Mouse (Mus musculus): Measurements from ENCODE around the gene Ahctf1.
A peak's percentile ranks its signal among the peaks of the same experiment; 100 is the strongest.
"Not testable (repeated sequence)": the region's sequence is repeated elsewhere in the genome, so short reads cannot be mapped to it uniquely, and the experiment has no call there.

Ahctf1 gene

DNA sequence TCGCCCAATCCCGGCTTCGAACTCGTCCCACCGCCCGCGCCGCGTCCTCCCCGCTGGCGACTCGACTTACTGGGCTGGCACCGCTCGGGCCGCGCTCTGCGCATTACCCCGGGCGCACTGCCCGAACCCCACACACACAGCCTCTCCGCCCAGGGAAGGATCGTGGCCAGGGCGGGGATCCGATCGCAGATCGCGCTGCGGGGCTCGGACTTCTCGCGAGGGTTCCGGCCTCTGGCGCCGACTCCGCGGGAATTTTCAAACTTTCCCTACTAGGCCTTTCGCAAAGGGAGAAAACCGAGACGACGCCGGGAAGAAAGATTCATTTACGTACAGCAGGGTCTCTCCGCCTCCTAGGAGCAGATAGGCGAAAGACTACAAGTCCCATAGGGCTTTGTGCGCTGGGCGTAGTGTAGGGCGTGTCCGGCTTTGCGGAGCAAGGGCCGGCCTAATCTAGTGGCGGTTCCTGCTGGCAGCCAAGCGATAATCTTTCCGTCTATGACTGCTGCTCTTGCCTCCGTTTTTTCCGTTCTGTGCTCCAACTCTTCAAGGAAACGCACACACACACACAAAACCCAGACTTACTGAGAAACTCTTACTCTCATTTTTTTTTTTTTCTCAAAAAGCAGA, at the start of gene Ahctf1:
TSS of gene Ahctf1 (minus strand) at position 168 of the 627 bp plus-strand sequence.
- peak; percentile 92 for DNase-seq (ENCODE audit: extremely low read depth, low read depth, low spot score)

DNA sequence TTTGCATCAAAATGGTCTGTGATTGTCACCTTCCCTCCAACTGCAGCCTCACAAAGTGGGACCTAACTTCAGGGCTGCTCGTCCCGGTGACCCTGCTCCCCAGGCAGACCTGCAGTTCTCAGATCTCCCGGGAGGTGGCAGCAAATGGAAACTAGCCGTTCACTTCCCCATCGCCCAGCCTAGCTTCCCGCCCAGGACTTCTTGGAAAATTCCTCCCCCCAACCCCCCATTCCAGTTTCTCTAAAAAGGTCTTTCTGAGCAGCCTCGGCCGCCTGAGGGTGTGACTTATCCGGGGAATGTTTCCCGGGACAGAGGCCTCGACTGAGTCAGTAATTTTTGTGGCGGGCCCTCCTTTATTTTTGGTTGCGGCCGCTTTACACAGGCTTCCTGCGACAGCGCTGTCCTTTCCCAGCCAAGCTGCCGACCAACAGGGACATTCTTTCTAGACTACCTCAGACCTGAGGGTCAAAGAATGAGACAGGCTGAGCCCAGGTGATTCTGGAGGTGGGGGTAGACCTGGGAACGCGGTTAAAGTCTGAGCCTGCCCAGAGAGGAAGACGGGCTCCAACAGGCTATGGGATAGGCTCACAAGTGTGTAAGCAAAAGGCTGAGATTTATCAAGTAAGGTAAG, 44.4 kb upstream of the Ahctf1 start:
- no peak for DNase-seq (ENCODE audit: extremely low read depth, low read depth, low spot score)

DNA sequence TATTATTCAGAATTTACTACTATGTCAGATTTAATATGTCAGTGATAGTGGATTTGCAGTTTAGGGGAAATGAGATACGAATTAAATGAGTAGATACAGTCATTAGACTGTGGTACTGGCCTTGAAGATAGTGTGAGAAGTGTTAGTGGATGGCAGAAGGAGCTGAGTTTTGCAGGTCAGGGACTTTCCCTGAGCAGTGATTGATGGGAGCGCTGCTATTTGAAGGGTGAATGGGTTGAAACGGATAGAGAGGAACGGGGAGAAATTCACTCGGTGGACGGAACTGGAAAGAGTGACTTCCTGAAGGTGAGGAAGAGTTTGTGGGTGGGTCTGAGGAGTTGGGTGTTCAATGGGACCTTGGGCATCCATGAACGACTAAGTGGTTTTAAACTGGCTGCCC, 43.7 kb upstream of the Ahctf1 start:
- no peak for DNase-seq (ENCODE audit: extremely low read depth, low read depth, low spot score)

DNA sequence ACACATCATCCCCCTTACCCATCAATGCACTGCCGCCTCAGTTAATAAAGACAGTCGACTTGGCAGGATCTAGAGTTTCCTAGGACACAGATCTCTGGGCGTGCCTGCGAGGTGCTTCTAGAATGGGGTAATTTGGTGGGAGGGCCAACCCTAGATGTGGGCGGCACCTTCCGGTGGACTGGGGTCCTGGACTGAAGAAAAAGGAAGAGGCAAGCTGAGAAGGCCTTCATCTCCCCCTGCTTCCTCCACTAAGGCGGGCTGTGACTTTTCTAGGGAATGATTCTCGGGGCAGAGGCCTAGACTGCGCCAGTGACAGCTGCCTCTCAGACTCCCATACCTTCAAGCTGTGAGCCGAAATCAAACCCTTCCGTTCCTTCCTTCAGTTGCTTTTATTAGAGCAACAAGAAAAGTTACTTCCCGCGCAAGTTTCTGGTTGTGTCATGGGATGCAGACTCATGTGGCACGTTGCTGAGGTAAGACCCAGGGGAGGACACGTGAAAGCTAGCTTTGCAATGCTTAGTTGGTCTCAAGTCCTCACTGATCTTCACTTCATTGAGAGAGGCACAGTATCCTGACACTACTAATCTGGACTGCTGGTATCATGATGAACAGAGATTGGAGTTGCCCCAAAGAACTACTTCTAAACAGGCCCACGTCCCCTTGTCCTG, 42.5 kb upstream of the Ahctf1 start:
- DNase-seq (ENCODE audit: extremely low read depth, low read depth, low spot score): no peak

DNA sequence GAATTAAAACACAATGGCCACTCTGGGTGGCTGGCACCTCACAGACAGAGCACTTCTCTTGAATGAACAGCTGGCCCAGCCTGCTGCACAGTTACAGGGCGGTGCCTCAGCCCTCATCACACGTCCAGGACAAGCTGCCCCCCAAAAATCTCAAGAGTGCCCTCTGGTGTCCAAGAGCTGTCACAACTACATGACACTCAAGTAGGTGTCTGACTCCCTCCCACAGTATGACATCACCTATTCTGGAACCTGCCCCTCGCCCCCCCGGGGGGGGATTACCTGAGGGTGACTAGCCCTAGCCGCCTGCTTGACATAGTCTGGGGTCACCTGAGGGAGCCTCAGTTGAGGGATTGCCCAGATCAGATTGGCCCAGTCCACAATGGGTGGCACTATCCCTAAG, 41.4 kb upstream of the Ahctf1 start:
- DNase-seq (ENCODE audit: extremely low read depth, low read depth, low spot score): no peak

DNA sequence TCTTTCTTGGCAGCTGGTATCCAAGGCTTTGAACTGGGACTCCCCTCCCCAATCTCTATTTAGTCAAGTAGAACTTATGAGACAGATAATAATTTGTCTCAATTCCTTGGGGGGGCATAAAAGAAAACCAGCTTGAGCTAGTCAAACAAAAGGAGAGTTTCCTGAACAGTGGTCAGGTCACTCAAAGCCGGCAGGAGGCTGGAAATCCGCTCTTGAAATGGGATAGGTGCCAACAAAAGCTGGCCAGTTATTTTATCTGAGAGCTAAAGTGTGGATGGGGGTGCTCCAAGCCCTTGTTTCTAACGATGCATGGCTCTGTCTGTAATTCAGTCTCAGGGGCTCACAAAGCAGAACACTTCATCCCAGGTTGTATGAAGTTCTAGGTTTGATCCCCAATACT, 40.5 kb upstream of the Ahctf1 start:
- DNase-seq (ENCODE audit: extremely low read depth, low read depth, low spot score): no peak

DNA sequence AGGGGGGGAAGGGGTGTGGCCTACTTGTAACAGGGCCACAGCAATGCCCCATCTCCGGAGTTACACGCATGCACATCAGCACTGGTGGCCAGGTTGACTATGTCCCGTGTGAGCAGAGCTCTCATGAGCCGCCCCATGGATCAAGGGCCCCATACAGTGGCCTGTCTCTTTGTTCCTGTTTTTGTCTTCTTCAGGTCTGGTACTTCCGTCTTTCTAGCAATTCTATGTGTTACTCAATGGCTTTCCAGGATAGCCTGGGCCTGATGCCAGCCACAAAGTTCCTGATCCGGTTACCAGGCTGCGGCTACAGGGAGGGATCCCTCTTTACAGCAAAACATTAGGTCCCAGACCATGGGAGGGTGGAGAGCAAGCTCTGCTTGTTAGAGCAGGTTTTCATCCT, 39.1 kb upstream of the Ahctf1 start:
- DNase-seq (ENCODE audit: extremely low read depth, low read depth, low spot score): no peak

DNA sequence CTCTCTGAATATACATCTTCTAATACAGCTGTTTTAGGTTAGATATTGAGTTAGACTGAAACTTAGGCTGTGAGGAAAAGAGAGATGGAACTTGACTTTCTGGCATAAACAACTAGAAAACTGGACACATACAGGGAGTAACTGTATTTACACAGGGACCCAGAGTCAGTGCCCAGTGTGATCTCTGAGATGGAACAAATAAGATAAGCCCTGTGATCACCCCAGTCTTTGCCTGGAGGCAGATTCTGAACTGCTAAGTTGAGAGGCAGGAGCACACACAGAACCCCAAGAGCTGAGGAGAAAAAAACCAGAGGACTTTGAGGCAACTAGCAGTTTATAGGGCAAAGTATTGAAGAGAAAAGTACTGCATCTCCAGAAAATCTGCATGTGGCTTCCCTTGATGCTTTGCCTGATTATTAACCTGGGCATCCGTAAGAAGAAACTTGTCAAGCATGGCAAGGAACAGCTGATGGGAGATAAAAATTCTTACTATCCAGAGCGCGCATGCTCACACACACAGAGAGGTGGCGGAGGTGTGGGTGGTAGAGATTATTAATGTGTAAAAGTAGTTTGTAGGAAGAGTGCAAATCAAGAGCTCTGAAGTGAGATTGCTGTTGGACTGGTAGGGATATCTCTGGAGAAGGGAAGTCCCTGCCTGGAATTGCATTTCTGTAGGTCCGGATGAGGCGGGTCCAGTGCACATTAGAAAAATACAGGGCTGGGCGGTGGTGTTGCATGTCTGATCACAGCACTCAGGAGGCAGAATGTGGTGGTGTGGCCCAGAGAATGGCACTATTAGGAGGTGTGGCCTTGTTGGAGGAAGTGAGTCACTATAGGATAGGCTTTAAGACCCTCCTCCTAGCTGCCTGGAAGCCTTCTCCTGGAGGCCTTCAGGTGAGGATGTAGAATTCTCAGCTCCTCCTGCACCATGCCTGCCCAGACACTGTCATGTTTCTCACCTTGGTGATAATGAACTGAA, 33.2 kb upstream of the Ahctf1 start:
- no peak for DNase-seq (ENCODE audit: extremely low read depth, low read depth, low spot score)

DNA sequence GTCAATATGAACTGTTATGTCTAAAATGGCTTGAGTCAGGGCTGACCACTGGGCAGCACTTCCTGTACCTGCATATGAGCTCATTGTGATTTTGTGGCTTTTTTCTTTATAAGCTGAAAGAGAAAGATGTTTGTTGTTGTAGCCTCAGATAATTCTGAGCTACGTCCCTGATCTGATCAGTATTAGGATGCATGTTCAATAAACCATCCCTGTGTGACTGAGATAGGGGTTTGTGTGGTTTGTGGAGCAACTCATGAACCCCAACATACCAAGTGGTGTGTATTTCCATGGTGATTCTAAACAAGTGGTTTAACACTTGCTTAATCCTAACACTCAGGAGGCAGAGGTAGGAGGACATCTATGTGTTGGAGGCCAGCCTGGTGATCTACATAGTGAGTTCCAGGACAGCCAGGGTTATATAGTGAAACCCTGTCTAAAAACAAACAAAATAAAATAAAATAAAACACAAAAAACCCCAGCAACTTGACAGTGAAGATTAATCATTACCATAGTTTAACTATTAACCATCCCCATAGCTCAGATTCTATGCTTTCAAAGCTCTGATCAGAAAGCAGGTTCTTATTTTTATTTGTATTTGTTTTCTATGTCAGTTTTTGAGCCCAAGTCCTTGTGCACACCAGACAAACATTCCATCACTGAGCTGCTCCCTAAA, 32.4 kb upstream of the Ahctf1 start:
- no peak for DNase-seq (ENCODE audit: extremely low read depth, low read depth, low spot score)

DNA sequence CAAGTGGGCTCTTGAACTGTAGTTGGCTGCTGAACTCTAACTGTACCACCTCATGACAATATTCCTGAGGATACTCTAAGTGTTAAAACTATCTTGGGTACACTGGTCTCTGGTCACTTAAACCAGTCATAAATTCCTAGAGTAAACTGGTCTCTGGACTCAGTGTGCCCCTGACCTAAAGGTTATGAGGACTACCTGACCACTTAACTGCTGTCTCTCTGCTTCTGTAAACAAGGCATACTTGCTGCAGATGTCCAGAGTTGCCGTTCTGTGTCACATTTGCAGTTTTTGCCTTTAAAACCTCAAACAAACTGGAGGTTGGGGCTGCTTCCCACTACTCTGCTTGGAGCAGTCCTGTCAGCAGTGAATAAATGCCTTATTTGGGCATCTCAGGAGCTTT, 30.1 kb upstream of the Ahctf1 start:
- DNase-seq (ENCODE audit: extremely low read depth, low read depth, low spot score): no peak

DNA sequence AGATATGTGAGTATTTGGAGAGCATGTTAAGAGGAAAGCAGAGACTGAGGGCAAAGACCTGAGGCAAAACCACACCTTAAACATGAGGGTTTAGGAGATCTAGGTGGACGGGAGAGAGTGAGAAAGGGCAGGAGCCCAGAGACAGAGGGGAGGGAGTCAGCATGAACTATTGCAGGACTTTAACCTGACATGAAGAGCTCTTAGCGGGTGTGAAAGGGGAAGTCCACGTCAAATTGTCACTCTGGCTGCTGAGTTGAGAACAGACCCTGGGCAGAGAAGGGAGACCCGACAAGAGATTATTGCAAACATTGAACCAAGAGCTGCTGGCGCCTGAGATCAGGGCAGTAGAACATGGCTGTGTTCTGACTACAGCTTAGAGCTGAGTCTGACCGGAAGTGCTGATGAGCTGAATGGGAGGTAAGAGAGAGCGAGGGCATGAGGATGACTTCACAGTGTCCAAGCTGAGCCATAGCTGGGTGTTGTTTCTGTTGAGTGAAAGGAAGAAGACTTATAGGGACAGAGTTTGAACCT, 29.3 kb upstream of the Ahctf1 start:
- no peak for DNase-seq (ENCODE audit: extremely low read depth, low read depth, low spot score)

DNA sequence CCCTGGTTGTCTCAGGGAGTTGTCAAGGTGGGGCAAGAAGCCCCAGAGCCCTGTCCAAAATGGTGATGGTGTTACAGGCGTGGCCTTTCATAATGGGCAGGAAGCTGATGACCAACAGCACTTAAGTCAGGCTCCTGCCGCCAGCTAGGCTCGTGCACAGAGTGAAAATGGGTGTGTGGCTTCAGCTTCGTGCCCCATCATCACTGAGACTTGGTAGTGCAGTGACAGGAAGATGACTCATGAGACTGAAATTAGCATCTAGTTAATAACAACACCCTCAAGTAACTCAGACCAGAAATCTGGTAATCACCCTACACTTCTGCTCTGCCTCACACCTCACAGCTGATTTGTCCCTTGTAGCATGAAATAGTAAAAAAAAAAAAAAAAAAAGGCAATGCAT, 25.4 kb upstream of the Ahctf1 start:
- no peak for DNase-seq (ENCODE audit: extremely low read depth, low read depth, low spot score)

DNA sequence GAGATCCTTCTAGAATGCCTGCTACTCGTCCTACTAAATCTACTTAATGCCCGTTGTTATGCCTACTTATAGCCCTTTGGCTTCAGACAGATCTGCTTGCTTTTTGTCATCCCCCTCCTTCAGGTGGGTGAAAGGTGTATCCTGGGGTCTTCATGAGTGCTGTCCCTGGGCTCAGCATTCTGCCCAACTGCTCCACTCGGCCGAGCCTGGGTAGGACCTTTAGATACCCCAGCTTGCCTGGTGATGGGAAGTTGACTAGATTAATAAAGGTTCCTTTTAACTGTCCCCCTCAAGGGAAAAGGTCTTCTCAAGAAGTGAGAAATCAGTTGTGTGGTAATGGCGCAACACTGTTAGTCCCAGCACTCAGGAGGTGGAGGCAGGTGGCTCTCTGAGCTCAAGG, 24.6 kb upstream of the Ahctf1 start:
- DNase-seq (ENCODE audit: extremely low read depth, low read depth, low spot score): no peak

DNA sequence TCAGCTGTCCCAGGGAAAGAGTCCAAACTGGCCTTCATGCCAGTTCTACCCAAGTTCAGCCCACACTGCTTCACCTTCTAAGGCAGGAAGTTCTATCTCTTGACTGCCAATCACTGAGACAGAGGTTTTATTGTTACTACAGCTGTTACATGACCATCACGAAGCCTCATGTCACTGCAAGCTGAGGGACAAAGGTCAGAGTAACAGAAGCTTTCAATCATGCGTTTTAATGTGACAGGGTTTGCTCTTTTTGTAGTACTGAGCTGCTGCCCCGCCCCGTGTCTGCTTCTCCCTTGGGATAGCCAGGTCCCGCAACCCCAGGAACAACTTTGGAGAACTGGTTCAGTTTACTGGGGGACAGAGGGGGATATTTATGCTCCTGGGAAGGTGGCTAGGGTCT, 21.1 kb upstream of the Ahctf1 start:
- DNase-seq (ENCODE audit: extremely low read depth, low read depth, low spot score): no peak

DNA sequence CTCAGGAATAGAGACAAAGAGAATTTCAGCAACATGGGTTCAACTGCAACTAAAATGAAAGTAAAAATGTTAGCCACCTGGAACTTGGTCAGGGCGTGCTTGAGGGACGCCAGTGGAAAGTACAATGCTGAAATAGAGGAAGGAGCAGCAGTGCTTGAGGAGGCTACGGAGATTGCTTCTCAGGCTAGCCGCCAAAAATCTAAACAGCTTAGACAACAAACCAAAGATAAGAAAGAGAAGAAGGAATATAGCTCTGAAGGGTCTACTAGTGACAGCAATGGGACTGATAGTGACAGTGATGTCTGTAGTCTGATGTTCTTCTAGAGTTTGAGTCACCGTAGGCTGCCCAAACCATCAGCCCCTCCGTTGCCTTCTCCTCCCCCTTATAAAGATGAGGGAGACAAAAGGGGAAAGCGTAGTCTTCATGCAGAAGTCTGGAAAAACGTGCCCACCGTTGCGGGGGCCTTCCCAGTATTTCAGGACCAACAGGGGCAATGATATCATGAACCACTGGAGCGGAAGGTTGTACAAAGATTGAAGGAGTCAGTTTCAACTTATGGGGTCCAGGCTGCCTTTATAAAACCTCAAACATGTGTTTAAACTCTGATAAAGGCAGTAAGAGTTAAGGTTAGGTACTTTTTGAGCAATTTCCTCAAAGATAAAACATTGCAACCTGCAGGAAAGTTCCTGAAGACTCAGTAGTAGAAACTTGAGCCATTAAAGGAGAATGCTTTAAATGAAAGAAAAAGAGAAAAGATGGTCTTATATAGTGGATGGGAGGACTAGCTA, 15.2 kb upstream of the Ahctf1 start:
- DNase-seq (ENCODE audit: extremely low read depth, low read depth, low spot score): not testable (repeated sequence)

DNA sequence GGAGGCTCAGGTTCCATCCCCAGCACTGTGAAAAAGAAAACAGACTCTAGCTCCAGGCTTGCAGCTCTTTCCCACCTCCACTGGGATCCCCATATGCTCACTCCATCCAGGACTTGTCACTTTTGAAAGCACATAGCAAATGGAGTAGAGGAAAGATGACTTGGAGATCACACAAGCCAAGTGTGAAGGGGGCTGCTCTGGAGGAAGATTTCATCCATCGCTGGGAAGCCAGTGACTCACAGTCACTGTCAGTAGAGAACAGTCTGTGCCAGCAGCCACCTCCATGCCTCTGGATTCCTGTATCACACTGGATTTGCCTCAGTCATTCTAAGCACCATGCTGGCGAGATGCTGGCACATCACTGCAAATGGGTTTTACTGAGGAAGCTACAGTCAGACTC, 11.1 kb upstream of the Ahctf1 start:
- DNase-seq (ENCODE audit: extremely low read depth, low read depth, low spot score): no peak

DNA sequence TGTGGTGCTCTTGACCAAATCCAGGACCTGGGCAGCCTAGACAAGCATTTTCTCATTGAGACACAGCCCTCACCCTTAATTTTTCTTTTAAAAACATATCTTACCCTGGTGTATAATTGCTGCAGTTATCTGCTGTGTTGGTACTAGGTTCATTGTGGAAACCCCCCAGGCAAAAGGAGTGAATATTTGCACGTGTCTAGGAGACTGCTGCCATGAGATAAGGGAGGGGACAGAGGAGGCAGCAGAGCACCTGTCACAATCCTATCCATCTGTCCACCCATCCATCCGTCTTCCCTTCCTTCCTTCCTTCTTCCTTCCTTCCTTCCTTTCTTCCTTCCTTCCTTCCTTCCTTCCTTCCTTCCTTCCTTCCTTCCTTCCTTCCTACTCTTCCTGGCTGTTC, 9.9 kb upstream of the Ahctf1 start:
- no peak for DNase-seq (ENCODE audit: extremely low read depth, low read depth, low spot score)

DNA sequence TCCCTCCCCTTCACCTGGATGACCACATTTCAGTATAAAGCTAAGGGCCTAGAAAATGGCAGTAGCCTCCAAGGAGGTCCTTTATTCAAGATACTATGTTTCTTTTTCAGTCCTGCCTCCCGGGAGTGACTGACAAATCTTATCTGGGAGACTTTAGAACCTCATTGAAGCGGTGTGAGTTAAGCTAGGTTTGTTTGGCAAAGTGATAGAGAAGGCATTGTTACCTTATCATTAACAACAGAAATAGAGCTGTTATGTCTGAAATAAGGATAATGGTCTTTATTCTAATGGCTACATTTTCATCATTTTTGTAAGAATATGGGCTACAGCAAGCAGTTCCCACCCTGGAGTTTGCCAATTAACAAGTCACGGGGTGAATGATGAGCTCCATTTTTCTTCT, 4.8 kb upstream of the Ahctf1 start:
- no peak for DNase-seq (ENCODE audit: extremely low read depth, low read depth, low spot score)

DNA sequence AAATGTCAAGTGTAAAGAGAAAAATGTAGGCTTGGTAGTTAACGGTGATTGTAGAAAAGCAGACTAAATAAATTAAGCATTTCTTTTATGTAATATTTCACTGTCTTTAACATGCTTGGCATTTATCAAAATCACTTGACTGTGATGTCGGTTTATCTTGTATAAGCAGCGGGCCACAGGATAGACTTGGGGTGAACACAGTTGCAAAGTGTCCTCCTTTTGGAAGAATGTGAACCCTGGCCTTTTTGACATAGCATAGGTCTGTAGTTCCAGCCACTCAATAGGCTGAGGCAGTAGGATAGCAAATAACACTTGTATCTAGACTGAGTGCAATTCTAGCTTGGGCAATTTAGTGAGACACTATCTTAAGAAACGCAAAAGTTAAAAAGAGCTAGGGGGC, 4.0 kb upstream of the Ahctf1 start:
- DNase-seq (ENCODE audit: extremely low read depth, low read depth, low spot score): no peak

DNA sequence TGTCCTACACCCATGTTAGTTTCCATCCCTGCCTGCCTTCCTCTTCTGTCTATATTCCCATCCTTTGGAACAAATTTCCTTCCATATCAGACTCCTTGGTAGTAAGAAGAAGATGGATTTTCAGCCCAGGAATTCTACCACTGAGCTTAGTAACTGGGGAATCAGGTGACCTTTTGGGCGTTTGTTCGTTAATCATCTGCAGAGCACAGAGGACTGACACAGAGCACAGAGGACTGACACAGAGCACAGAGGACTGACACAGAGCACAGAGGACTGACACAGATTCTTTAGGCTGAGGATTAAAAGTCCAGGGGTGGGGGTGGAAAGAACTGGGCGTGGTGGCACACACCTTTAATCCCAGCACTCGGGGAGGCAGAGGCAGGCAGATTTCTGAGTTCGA, 2.3 kb upstream of the Ahctf1 start:
- no peak for DNase-seq (ENCODE audit: extremely low read depth, low read depth, low spot score)

Measured in fat pad, adult 2 months (tissue).